Mouse (Mus musculus) inflammation-experienced regulatory T-cells, adult 6 months (primary cell): ENCODE results near the gene Dpf2. TPM values are rescaled to one million over a fixed set of nuclear protein-coding genes. Genes with fewer than 3 reads are reported as not detected.

Experiments used
- ATAC-seq: one replicate; pipeline ENCODE4 v1.8.0; 2017
- polyA plus RNA-seq, 3 experiments: library from polyadenylated mRNA; unstranded; fragments of 100-300 nt; shearing (Covaris generic); gene quantifications; one replicate each; pipeline ENCODE4 v1.2.1; 2017

Dpf2 gene
- polyA plus RNA-seq, 3 experiments from 2014 or later: 157 to 198 (median 189) TPM

- ATAC-seq: no peak
Observed at GRCm38 (mm10) chr19:5935691-5936090, 22.9 kb upstream of the Dpf2 start.

DNA sequence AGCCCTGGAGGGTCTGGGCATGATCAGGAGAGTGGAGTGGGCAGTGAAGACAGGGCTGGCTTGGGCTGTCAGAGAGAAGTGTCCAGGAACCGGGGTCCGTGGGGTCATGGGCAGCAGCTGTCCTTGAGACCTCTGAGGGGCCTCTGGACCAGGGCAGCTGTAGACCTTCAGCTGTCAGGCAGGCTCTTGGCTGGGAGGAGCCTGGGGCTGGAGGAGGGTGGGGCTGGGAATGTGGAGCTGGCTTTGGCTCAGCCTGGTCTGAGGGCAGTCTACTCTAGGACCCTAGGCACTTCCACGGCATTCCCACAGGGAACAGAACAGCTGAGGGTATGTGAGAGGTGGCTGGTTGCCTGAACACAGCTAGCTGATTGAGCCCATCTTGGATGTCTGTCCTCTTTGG is 22.5 kb upstream of the Dpf2 start:
- no peak for ATAC-seq

- no peak for ATAC-seq
Observed at GRCm38 (mm10) chr19:5929634-5930596, 17.1 kb upstream of the Dpf2 start.

DNA sequence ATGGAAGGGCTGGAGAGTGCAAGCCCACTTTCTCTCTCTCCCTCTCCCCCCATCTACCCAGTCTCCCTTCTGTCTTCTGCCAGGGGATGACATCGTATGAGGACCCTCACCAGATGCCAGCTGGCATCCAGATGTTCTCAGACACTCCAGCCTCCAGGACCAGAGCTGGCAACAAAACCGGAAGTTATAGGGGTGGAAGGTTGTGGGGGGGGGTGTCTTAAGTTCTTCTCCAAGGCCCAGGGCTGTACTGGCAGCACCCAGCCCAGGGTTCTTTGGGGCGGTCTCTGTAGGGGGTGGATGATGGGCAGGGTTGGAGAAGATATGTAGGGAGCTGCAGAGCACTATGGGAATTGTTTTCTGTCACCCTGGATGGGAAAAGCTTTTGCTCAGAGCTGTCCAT is 15.7 kb upstream of the Dpf2 start:
- ATAC-seq: no peak

GRCm38 (mm10) chr19:5928104-5928503 is 15.3 kb upstream of the Dpf2 start:
- ATAC-seq: no peak

DNA sequence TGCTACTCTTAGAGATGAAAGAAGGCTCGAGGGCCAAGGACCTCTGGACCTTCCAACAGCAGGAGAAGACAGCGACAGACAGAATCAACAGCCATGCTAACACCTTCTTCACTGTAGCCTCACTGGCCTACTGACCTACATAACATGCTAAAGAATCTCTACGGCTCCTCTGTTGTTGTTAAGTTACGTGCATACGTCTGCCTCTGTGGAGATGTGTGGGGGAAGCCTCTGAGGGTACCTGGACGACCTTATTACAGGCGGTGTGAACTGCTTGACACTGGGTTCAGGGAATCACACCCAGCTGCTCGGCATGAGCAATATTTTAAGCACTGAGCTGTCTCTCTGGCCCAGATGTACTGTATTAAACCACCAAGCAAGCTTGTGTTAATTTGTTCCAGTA is 14.7 kb upstream of the Dpf2 start:
- ATAC-seq: no peak

- ATAC-seq: no peak
Observed at GRCm38 (mm10) chr19:5927026-5927425, 14.2 kb upstream of the Dpf2 start.

DNA sequence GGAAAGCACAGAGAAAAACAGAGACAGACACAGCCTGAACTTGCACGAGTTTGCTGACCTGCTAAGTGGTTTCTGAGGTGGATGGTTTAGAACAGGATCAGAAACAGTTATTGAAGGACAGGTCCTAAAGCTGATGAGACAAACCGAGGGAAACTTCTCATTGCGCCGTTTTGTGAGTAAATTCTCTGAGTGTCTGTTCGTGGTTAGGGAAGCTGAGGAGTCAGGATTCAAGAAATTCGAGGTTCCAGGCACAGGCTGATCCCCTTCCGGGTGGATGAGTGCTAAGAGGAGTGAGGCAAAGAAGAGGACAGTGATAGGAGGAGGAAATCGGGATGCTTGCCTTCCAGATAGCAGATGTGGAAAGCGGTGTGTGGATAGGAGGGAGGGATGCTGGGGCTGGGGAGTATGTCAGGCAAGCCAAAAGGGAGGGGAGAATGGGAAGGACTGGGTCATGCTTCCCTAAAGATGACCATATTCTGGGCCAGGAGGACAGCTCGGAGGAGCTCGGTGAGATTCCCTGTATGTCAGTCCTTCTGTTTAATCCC is 12.6 kb upstream of the Dpf2 start:
- ATAC-seq: no peak

- peak; percentile 96 for ATAC-seq
Observed at GRCm38 (mm10) chr19:5924713-5925093, 11.9 kb upstream of the Dpf2 start, which contains the start of gene Cdc42ep2. Gene Cdc42ep2 (minus strand): TSS chr19:5924816.

DNA sequence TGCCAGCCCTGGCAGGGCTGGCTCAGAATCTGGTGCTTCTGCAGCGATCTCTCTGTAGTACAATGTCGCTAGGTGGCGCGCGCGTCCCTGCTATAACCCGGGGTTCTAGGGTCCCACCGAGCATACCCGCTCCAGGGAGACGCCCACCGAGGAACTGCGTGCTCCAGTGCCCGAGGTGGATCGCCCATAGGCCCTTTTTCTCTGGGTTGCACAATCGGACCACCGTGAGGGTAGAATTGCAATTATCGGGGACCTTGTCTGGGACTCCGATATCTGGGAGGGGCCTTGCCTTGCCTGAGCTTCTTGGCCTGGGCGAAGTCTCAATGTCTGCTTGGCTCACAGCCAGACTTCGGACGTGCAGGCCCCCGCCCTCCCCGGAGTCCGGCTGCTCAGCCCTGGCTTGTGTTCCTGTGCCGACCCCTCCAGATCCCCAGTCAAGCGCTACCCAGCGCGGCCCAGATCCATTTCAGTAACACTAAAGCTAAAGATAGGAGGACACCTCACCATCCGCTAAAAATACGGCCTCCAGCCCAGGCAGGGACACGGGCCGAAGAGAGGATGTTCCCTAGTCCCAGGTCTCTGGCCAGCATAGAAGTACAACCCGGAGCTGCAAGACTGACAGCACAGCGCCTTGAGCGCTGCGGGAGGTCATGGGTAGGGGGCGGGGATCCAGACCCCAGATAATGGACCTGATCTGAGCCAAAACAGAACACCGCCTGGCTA is 11.3 kb upstream of the Dpf2 start:
- peak; percentile 49 for ATAC-seq

GRCm38 (mm10) chr19:5922963-5923362 is 10.2 kb upstream of the Dpf2 start:
- no peak for ATAC-seq

GRCm38 (mm10) chr19:5922119-5922942 is 9.5 kb upstream of the Dpf2 start:
- ATAC-seq: no peak

DNA sequence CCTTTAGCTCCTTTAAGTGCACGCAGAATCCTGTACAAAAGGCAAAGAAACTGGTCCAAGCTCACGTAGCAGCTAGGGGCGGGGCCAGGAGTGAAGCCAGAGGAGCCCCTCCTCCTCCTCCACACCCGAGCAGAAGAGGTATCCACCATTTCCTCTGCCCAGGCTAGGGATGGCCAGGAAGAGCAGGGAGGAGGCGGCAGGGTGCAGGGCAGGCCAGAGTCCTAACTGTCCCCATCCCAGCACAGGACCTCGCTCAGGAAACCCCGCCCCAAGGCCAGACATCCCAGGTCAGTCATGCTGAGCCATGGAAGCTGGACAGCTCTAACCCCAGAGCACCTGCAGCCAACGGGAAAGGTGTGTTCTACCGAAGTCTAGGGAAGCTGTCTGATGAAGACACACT is 8.9 kb upstream of the Dpf2 start:
- no peak for ATAC-seq

DNA sequence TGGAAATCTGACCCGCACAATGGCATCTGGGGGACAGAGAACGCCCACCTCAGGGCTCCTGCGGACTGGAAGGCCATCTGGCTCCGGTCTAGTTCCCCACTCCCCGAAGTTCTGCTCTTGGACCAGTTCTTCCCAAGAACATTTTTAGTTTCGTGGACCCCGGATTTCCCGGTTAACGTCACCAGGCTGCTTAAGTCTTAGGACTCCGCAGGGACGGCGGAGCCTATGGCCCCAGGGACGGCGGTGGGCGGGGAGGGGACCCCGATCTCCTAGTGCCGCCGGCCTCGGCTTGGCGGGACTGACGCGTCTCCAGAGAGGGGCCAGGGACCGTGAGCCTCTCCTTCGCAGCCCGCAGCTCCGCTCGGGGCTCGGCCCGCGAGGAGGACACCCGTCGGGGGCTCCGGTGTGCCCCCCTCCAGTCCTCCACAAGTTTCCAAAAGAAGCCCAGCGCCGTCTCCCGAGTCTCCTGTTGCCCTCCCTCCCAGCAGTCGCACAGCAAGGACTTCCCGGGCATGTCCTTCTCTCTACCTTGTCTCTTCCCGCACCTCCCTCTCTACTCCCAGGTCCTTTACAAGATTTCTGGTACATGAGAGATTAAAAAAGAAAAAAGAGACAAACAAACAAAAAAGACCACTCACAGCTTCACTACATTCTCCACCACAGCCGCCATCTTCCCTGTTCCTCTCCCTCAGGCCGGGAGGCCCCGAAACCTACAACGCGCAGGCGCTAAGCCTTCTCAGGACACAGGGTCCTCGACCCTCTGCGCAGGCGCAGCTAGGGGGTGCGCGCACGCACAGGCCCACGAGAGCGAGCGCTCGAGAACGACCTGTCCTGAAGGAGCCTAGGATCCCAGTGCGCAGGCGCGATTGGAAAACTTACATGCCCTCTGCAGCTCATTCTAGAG is 455 bp downstream of the Dpf2 start:
- ATAC-seq: peak; percentile 91

DNA sequence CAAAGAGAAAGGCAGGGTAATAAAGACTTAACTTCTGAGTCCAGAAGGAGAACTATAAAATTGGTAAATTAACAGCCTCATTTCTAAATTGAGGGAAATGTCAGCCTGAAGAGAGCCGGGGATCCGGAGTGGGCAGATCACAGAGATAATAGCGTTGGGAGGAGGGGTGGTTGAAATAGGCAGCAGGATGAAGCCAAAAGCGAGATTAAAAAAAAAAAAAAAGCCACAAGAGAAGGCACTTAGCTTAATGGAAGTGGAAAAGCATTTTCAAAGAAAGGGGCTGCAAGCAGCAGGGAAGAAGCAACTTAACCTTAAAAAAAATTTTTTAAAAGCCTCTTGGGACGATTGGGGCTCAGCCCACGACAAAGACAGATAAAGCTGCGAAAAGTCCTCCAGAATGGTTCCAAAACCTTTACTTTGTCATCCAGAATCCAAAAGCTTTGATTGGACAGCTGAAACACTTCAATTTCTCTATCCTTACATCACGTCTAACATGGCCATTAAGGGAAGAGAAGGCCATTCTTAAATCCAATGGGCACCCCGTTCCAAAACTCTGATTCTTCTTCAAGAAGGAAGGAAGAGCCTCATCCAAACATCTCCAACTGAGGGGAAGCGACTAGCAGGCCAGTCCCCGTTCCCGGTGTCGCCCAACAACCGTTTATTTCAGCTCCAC is 1.2 kb downstream of the Dpf2 start:
- ATAC-seq: no peak

DNA sequence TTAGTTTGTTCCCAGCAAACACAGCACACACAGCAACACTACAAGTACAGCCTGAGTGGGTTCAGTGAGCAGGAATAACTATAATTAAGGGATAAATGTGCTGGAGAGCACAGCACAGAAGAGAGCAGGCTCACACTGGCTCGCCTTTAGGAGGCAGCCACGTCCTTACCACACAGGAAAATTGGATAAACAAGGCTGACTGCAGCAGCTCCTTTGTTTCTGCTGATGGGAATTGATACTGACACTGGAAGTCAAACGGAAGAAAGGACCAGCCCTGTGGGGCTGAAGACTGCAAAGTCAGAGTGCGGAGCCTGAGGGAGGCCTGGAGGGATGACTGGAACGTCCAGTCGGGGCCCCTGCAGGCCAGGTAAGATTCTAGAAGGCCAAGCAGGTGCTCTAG is 2.6 kb downstream of the Dpf2 start:
- ATAC-seq: no peak

- no peak for ATAC-seq
Observed at GRCm38 (mm10) chr19:5907275-5907674, 5.5 kb downstream of the Dpf2 start.

DNA sequence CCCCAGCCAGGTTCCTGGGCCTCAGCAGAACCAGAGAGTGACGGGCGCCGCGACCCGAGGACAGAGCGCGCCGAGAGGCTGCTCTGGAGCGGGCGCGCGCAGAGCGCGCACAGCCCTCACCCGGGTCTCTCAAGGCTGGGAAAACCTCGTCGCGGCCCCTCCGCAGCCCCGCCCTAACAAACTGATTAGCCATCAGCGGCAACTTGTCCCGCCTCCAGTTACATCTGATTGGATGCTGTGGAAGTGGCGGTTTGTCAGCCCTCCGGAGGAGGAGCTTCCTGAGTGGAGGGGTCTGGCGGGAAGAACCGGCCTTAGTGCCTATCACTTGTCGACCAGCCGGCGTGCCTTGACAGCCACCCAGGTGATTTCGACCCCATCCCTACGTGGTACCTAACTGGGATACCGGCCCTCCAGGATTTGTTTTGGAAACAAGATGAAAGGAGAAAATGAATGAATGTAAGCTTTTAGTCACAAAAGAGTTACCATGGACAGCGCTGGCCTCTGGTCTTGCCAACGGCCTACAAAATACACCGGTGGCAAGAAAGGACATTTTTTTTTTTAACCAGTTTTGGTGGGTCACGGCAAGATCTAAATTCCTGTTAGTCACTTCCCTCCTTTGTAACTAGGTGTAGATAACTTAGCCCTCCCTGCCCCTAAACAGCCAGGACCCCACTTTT is 18.7 kb downstream of the Dpf2 start, which contains the start of gene Tigd3:
TSS of gene Tigd3 (minus strand) at position 148 of the 677 bp plus-strand sequence.
- peak; percentile 100 for ATAC-seq

DNA sequence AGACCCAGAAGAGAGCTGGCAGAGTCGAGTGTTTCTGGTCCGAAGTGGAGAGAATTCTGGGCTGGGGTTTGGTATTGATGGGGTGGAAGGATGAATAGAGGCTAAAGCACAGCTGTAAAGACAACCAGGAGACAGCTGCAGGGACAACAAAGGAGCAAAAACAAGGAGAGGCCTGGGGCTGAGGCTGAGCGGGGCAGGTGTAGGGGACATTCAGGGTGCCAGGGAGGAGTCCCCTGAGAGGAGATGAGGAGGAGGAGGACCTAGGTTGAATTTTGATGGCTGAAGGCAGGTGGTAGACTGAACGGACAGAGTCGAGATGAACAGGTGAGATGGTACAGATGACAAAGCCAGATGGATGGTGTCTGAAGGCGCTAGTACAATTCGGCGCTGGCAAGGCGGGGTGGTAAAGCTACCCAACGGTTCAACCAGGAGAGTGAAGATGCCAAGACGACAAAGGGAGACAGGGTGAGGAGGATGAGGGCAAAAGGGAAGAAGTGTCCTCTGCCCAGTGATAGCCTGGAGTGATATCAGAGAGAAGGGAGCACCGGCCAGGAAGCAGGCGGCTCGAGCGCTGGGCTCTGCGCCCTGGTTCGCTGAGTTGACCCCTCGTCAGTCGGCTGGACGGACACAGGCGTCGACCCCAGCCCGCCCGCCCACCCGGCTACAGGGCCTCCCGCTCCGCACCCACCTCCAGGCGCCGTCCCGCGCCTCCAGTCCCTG is 19.4 kb downstream of the Dpf2 start:
- no peak for ATAC-seq
